Mouse (Mus musculus) adrenal gland, postnatal 14 days (tissue): ENCODE measurements around the gene Sh2d2a. TPM values are rescaled to one million over a fixed set of nuclear protein-coding genes. Genes with fewer than 3 reads are reported as not detected.
"Not testable (repeated sequence)": the region's sequence is repeated elsewhere in the genome, so short reads cannot be mapped to it uniquely, and the experiment has no call there.

ENCODE experiments used
- DNase-seq: peaks from one replicate; pipeline ENCODE4 v3.0.0; 2021; ENCODE audit warnings: mixed read lengths
- long read RNA-seq, 2 experiments: library from polyadenylated mRNA; stranded (forward); transcript quantifications; one replicate each; pipeline ENCODE4 v2.0.0; 2021
- total RNA-seq: library from RNA; stranded (reverse); gene quantifications from 2 replicates; pipeline ENCODE4 v1.2.3, GENCODE M21; 2021

Sh2d2a gene
- 0.19 and 3.7 TPM in 2 replicates for total RNA-seq
- long read RNA-seq, experiment 1, full-length matches to known transcripts, result 1 of 4 reads
- long read RNA-seq, experiment 1, partial matches to known transcripts, result 2 of 4 reads
- long read RNA-seq, experiment 1, other reads (novel, unspliced or antisense), result 1 of 4 reads
- long read RNA-seq, experiment 2, result 0 reads

- no peak for DNase-seq
Measured at GRCm38 (mm10) chr3:87846650-87847110, at the start of gene Sh2d2a. Gene Sh2d2a, plus strand, starts transcription at chr3:87846755.

- DNase-seq, result no peak
Measured at GRCm38 (mm10) chr3:87801681-87802080, 44.9 kb upstream of the Sh2d2a start.

GRCm38 (mm10) chr3:87804038-87804677 lies 42.4 kb upstream of the Sh2d2a start:
- peak; percentile 38 for DNase-seq

DNA sequence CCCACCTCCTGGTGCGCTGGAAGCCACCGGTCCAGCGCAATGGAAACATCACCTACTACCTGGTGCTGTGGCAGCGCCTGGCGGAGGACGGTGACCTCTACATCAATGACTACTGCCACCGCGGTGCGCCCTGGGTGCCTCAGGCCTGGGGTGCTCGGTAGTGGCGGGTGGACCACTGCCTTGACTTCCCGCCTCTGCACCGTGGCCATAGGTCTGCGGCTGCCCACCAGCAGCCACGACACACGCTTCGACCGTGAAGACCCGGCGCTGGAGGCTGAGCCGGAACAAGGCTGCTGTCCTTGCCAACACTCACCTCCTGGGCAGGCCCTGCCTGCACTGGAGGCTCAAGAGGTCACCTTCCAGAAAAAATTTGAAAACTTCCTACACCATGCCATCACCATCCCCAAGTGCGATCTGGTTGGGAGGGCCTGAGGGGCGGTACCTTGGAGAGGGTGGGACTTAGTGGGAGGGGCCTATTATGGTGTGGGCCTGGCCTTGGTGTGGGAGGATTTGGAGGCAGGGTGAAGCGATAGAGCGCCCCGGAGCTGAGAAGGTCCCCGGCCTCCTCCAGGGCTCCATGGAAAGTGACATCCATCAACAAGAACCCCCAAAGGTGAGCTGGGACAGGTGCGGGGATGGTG lies 37.1 kb upstream of the Sh2d2a start:
- DNase-seq, result no peak

DNA sequence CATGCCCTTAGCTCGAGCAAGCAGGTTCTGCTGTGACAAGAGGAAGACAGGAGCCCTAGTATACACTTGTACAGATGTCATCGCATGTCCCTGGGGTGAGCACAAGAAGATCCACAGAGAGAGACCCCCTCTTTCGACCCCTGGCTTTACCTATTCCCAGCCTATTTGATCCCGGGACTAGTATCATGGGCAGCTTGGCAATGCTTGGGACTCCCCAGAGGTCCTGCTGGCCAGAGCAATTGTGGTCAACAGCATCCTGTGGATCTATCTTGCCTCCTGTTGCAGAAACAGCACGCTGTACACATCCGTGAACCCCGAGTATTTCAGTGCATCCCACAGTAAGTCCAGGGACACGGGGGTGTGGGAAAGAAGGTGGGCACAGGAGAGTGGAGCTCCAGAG lies 35.3 kb upstream of the Sh2d2a start:
- DNase-seq, result no peak

GRCm38 (mm10) chr3:87812413-87812812 lies 34.1 kb upstream of the Sh2d2a start:
- DNase-seq, result no peak

DNA sequence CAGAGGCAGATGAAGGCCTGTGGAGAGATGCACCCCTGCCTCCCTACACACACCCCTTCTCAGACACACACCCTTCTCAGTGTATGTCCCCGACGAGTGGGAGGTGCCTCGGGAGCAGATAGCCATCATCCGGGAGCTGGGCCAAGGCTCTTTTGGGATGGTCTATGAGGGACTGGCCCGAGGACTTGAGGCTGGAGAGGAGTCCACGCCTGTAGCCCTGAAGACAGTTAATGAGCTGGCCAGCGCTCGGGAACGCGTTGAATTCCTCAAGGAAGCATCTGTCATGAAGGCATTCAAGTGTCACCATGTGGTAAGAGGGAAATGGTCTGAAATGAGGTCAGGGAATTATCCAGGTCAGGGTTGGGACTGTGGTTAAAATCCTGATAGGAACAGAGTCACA lies 33.7 kb upstream of the Sh2d2a start:
- DNase-seq, result no peak

DNA sequence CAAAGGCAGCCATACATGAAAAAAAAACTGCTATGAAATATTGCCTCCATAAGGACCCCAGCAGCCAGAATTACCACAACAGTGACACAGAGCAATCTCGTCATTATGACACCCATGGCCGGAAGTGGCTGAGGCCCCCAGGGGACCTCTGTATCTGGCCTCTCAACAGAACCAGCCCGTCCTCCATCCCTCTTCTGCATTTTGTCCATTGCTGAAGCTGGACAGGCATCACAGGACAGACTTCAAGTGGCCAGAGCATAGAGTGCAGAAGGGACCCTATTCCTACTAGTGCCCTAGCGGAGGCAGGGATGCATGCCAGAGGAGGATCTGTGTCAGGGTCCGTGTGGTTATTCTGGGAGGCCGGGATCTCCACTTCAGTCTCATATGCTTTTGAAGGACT lies 30.4 kb upstream of the Sh2d2a start:
- no peak for DNase-seq

DNA sequence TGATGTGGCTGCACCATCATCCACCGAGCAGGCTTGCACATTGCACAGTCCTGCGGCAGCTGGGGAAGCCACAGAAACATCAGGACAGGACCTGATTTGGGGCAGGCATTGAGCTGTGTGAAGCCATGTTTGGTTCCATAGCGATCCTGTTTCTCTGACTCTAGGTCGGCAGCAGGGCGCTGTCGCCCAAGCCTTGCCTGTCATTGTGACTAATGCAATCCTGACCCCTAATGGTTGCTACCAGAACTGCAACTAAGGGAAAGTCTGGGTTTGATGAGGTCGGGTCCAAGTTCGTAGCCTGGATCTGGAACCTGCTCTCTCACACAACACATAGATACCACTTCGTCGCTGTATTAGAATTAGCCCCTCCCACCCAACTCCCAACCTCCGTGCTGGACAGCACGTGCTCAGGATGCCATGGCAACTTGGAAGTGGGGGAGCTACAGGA lies 29.9 kb upstream of the Sh2d2a start:
- peak; percentile 81 for DNase-seq

- DNase-seq, result no peak
Measured at GRCm38 (mm10) chr3:87818226-87818625, 28.3 kb upstream of the Sh2d2a start.

DNA sequence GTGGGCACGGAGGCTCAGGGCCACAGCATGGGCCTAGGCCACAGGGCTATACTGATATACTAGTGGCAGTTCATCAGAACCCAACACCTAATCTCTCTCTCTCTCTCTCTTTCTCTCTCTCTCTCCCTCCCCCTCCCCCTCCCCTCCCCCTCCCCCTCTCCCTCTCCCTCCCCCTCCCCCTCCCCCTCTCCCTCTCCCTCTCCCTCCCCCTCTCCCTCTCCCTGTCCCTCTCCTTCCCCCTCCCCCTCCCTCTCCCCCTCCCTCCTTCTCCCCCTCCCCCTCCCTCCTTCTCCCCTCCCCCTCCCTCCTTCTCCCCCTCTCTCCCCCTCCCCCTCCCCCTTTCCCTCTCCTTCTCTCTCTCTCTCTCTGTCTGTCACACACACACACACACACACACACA lies 22.3 kb upstream of the Sh2d2a start, which contains the start of gene Pear1:
TSS of gene Pear1 (minus strand) at position 101 of the 400 bp plus-strand sequence.
- not testable (repeated sequence) for DNase-seq

DNA sequence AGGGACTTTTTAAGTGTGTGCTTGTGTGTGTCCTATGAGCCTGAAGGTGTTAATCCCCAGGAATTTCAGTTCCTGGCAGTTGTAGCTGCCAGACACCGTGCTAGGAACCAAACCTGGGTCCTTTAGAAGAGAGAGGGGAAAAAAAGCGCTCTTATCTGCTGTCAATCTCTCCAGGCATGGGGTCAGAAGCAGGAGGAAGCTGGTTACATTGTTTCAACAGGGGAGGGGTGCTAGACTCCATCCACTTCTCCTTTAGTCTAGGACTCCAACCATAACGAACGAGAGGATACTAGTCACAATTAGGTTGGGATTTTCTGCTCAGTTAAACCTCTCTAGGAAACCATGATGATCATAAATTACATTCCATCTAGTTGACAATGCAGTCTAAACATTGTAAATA lies 18.1 kb upstream of the Sh2d2a start:
- no peak for DNase-seq

- DNase-seq, result no peak
Measured at GRCm38 (mm10) chr3:87829025-87829424, 17.5 kb upstream of the Sh2d2a start.

- no peak for DNase-seq
Measured at GRCm38 (mm10) chr3:87832109-87832859, 14.3 kb upstream of the Sh2d2a start.

DNA sequence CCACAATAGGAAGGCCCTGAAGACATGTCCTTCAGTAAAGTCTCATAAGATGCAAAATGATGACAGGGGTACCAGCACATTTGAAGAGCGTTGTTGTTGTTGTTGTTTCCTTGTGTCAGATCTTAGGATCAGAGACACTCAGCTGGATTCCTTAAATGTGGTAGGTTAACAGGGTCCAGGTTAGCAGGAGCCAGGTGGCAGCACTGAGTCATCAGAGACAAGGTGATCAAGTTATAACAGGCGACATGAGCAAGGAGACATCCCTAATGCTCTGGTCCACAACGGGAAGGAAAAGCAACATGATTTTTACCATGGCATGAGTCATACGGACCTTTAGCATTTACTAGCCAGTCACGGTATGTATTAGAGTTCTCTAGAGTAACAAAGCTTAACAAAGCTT lies 13.1 kb upstream of the Sh2d2a start:
- no peak for DNase-seq

GRCm38 (mm10) chr3:87838622-87839021 lies 7.9 kb upstream of the Sh2d2a start:
- DNase-seq, result peak; percentile 85

DNA sequence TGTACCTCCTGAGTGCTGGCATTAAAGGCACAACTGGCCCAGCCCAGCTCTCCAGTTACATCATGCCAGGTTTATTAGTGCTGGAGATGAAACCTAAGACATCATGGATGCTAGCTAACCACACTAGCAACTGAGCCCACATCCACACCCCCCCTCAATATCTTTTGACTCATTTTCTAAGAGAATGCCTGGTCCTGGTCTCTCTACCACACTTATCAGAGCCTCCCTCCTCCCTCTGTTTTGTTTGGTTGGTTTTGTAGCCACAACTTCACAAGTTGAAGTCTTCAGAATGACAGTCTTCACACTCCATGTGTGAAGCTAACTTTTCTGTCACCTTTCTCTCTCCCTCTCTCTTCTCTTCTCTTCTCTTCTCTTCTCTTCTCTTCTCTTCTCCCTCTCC lies 5.7 kb upstream of the Sh2d2a start:
- DNase-seq, result no peak

GRCm38 (mm10) chr3:87844981-87845380 lies 1.6 kb upstream of the Sh2d2a start:
- DNase-seq, result no peak

DNA sequence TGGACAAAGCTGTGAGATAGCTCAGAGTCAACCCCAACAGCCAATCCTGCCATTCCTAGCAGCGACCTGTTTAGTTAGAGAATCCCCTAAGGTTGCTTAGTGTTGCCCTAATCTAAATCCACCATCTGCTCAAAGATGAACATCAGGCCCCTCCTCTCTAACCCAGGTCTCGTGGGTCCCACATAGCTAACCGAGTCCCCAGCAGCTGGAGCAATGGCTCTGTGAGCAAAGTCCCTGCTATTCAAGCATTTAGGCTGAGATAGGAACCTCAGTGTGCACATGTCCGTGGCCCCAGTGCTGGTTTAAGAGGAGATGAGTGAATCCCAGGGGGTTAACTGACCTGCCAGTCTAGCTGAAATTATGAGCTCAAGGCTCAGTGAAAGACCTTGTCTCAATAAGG lies 369 bp upstream of the Sh2d2a start:
- DNase-seq, result no peak

DNA sequence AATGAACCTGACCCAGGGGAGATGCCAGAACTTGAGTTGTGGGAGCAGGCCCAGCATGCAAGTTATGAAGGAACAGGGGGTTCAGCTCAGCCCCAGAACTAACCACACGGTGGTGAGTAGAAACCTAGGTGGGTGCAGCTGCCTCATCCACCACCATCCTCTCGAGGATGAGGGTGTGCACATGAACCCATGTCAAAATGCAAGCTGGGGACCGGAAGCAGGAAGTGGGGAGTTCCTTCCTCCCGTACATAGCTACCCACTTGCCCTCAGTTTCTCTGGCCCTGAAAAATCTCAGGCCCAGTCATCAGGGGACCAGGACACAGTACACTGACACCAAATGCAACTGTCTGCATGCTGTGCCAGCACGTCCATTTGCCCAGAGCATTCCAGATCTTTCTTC lies 1.1 kb downstream of the Sh2d2a start:
- DNase-seq, result no peak

DNA sequence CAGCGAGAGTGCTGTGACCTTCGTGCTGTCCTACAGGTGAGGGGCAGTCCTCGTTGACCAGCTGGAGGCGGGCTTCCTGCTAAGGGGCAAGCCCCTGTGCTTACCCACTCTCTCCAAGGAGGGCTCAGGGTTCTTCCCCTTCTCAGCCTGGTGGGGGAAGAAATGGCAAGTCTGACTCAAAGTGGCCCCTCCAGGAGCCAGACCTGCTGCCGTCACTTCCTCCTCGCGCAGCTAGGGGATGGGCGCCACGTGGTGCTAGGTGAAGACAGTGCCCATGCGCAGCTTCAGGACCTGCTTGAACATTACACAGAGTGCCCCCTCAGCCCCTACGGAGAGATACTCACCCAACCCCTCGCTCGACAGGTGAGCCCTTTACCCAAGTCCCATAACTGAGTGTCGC lies 2.6 kb downstream of the Sh2d2a start:
- no peak for DNase-seq

DNA sequence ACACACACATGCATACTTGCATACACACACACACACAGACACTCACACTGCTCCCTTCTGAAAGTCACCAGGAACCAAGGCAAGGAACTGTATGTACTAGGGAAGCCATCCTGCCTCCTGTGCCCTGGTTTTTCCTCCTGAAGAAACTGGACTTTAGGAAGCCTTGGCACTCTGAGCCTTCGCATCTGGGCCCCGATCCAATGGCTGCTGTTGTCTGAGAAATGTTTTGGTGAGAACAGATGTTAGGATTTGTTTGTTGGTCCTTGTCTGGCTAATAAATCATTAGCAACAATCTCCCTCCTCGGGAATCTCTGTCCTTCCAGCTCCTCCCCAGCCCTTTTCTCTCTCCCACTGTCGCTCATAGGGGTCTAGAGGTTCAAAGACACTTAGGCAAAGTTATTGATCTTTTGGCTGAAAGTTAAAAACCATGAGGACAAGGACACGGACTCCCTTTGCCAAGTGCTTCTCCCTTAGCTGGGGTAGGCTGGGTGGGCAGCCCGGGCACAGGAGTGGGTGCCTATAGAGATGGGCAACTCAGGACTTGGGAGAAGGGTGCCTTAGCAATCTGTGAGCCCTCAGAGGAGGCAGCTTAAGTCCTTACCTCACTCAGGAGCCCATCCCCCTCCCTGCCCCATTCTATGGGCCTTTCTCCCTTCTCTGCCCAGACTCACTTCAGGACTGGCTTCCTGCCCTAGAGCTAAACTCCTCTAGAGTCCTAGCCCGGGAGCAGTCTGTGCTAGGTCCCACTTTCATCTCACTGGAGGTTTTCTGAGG lies 8.4 kb downstream of the Sh2d2a start:
- DNase-seq, result peak; percentile 63
